Mouse (Mus musculus) lung, postnatal 0 days (tissue): ENCODE measurements around the gene Zic2. TPM values are rescaled to one million over a fixed set of nuclear protein-coding genes. Genes with fewer than 3 reads are reported as not detected.
"Not testable (repeated sequence)": the region's sequence is repeated elsewhere in the genome, so short reads cannot be mapped to it uniquely, and the experiment has no call there.

Source experiments
- ATAC-seq: fragments of 200-750 bp; cut with Nextera tagmentation; 2 replicates; pipeline ENCODE4 v1.8.0; 2017; ENCODE audit warnings: moderate library complexity
- DNase-seq: peaks from one replicate; pipeline ENCODE4 v3.0.0-alpha.2; 2016; ENCODE audit warnings: low spot score
- H3K27ac ChIP-seq: fragments of 300-500 bp; sonication (generic); 2 replicates; pipeline ENCODE4 v1.5.1; 2014; ENCODE audit warnings: antibody characterized with exemption, mild to moderate bottlenecking, low read length, mixed read lengths
- H3K27me3 ChIP-seq: fragments of 300-500 bp; sonication (generic); replicated peaks from 2 replicates; pipeline ENCODE4 v1.6.1; 2014; ENCODE audit warnings: low read length, mixed read lengths; ENCODE audit not compliant: insufficient read depth
- H3K36me3 ChIP-seq: fragments of 300-500 bp; sonication (generic); 2 replicates; pipeline ENCODE4 v1.6.1; 2014; ENCODE audit warnings: low read length, mixed read lengths; ENCODE audit not compliant: insufficient read depth
- H3K4me1 ChIP-seq: fragments of 300-500 bp; sonication (generic); 2 replicates; pipeline ENCODE4 v1.6.1; 2014; ENCODE audit warnings: antibody characterized with exemption, low read depth, low read length, mixed read lengths; ENCODE audit not compliant: insufficient read depth
- H3K4me2 ChIP-seq: fragments of 300-500 bp; sonication (generic); replicated peaks from 2 replicates; pipeline ENCODE4 v1.6.1; 2014; ENCODE audit warnings: low read depth, mild to moderate bottlenecking, low read length, moderate library complexity, mixed read lengths
- H3K4me3 ChIP-seq: fragments of 300-500 bp; sonication (generic); 2 replicates; pipeline ENCODE4 v1.5.1; 2014; ENCODE audit warnings: low read depth, low read length
- H3K9ac ChIP-seq: fragments of 300-500 bp; sonication (generic); replicated peaks from 2 replicates; pipeline ENCODE4 v1.6.1; 2014; ENCODE audit warnings: low read depth, mild to moderate bottlenecking
- H3K9me3 ChIP-seq: fragments of 300-500 bp; sonication (generic); 2 replicates; pipeline ENCODE4 v1.6.1; 2016; ENCODE audit warnings: low read length, mixed read lengths
- CTCF ChIP-seq: IDR thresholded peaks from 2 replicates; pipeline ENCODE4 v1.5.1; 2016; ENCODE audit warnings: antibody characterized with exemption, mild to moderate bottlenecking
- EP300 ChIP-seq: IDR thresholded peaks from 2 replicates; pipeline ENCODE4 v1.6.1; 2016; ENCODE audit warnings: antibody characterized with exemption, mild to moderate bottlenecking, control low read depth
- WGBS: fragments of 180-500 bp; shearing (Covaris S2); extraction: QIAGEN DNeasy Blood & Tissue Kit; methylation state at CpG from one replicate; pipeline ENCODE4 v1.1.7; 2014; 5-methylcytosine and 5-hydroxymethylcytosine counted together
- polyA plus RNA-seq: library from polyadenylated mRNA; unstranded; fragments of >200 nt; fragmentation: Nextera tagmentation; extraction: Ambion mirVana; gene quantifications from 2 replicates; pipeline ENCODE4 v1.2.1, GENCODE M21; 2015

The Zic2 gene
- polyA plus RNA-seq, 1 experiment from 2014 or later: 0.05 TPM

DNA sequence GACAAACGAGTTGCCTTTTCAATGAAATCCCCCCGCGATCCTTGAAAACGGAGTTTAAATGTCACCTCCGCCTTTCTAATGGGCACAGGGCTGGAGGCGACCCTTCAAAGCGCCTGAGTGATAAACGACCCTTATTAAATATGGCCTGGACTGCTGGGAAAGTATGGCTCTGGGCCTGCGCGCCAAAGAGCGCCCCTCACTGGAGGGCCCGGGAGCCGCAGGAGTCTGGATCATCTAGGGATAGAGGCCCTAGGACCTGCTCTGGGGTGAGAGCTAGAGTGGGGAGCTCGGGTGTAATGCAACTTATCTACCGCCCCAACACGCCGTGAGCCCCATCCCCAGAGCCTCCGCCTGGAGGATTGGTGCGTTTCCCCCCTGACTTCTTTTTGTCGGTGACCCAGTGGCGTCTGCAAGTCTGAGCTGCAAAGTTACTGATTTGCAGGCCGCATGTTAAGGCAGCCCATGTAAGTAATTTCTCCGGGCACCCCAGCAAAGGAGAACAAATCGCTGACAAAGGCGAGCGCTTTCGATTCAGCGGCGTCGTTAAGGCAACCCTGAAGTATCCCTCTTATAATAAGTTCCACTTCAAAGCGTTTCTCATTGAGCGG lies 21.7 kb upstream of the Zic2 start:
- Histone ChIP-seq H3K4me3 (peak overlapping the region; percentile 32), H3K9me3 (no peaks in the 10 kb centered on the region), H3K27ac (no peak overlapping the region), H3K9ac (no peak overlapping the region), H3K36me3 (no peaks in the 10 kb centered on the region), H3K4me2 (peak overlapping the region; percentile 44), H3K4me1 (no peaks in the 10 kb centered on the region), H3K27me3 (peaks cover 63% of the 10 kb centered on the region)
- peak; percentile 23; the same call in 1 of the 2 replicates for TF ChIP-seq CTCF
- TF ChIP-seq EP300: no peak
- ATAC-seq (peak; percentile 71), DNase-seq (peak; percentile 64)
- 5% methylated on average over 32 of the region's 32 CpGs for whole genome bisulfite sequencing

DNA sequence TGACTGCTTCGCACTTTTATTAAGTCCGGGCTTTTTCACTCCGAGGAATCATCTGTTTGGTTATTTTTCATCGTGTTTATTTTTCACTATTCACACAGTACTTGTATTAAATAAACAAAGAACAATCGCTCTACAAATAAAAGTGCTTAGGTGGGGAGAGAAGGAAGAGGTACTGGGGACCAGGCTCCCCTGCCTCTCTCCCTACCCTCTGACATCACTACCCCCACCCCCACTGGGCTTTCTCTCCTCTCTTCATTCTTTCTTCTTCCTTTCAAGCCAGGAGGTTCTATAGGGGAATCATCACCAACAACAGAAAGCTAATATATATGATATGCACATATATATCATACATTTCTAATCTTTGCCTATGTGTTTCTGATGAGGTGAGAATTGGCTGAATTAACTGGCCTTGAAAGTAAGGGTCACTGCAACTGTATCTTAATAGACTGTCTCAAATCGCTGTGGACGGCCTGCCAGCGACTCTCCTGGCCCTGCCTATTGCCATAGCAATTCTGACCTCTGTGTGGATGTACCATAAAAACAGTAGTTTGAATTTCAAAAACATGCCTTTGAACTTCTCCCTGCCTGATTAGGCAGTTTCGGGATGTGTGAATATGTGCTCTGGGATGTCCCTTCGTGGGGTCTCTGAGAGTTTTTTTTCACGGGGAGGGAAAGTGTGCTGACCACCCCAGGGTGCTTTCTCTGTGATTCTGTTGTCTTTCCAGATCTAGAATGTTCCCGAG lies 21.1 kb upstream of the Zic2 start:
- H3K4me3 ChIP-seq: peak overlapping the region; percentile 32
- 15% methylated on average over 12 of the region's 12 CpGs for WGBS
- no peak for DNase-seq
- H3K9me3 ChIP-seq: no peaks in the 10 kb centered on the region
- H3K4me1 ChIP-seq: no peaks in the 10 kb centered on the region
- no peak for TF ChIP-seq EP300
- TF ChIP-seq CTCF: no peak
- H3K36me3 ChIP-seq: no peaks in the 10 kb centered on the region
- ATAC-seq: no peak
- H3K4me2 ChIP-seq: peak overlapping the region; percentile 44
- H3K9ac ChIP-seq: no peak overlapping the region
- H3K27me3 ChIP-seq: peaks cover 63% of the 10 kb centered on the region
- H3K27ac ChIP-seq: no peak overlapping the region

DNA sequence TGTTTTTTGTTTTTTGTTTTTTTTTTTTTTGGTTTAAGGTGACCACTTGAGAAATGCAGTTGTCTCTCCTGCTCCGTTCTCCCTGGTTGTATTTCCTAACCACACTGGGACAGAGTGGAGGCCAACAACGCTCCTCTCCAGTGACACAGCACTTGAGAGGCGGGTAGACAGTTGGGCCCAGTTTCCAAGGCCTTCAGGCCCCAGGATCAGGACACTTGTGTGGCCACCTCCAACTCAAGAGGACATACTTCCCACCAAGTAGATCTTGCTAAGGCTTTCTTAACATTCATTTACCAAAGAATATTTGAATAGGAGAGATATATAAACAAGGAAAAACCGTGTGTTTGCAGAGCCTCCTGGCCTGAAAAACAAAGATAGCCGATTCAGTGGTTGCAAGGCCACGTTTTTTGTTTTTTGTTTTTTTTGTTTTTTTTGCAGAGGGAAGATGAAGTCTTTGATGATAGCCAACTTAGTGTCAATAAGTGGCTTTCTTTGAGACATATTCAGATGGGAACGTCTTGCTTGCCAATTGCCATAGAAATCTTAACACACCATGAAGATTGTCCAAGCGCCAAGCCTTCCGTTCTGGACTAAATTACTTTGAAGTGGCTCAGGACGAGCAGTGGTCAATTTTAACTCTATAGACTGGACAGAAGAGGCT lies 20.2 kb upstream of the Zic2 start:
- no peaks in the 10 kb centered on the region for H3K36me3 ChIP-seq
- no peaks in the 10 kb centered on the region for H3K9me3 ChIP-seq
- H3K4me1 ChIP-seq: no peaks in the 10 kb centered on the region
- no peak overlapping the region for H3K27ac ChIP-seq
- TF ChIP-seq CTCF: no peak
- TF ChIP-seq EP300: no peak
- H3K9ac ChIP-seq: no peak overlapping the region
- H3K27me3 ChIP-seq: peaks cover 60% of the 10 kb centered on the region
- H3K4me2 ChIP-seq: no peak overlapping the region
- WGBS: 65% methylated on average over 10 of the region's 10 CpGs
- ATAC-seq (no peak), DNase-seq (no peak)
- H3K4me3 ChIP-seq: no peak overlapping the region

DNA sequence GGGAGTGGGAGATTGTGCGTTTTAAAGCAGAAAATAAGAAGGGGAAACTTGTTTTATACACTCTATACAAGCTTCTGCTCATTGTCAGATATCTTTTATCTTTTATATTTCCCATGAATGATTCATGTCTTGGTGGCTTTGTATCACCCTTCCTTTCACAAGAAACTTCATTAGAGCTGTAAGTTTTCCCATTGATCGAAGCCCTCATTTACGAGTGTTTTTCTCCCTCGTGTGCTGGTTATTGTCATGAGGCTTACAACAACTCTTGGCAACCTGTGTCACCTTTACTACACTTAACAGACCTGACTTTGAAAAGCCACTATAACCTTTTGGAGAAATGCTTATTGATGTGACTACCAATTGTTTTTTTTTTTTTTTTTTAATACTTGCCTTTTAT lies 19.7 kb upstream of the Zic2 start:
- Histone ChIP-seq H3K36me3 (no peaks in the 10 kb centered on the region), H3K4me1 (no peaks in the 10 kb centered on the region), H3K27ac (no peak overlapping the region), H3K9me3 (no peaks in the 10 kb centered on the region), H3K4me3 (no peak overlapping the region), H3K27me3 (peaks cover 60% of the 10 kb centered on the region), H3K4me2 (no peak overlapping the region), H3K9ac (no peak overlapping the region)
- ATAC-seq: no peak
- no peak for DNase-seq
- 82% methylated on average over 4 of the region's 4 CpGs for WGBS
- TF ChIP-seq CTCF (no peak), EP300 (no peak)

DNA sequence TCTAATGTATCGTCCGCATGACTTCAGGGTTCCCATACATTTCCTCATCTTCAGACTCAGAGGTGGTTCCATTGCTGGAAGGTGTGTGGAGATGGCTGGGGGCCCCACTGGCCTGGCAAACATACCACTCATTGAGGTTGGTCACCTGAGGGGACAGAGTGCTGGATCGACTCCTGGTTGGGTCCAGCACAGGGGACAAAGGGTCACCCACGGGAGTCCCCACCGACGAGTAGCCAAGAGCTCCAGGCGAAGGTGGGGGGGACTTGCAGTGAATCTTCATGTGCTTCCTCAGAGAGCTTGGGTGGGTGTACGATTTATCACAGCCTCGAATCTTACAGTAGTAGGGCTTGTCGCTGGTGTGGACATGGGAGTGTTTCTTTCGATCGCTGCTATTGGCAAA lies 15.9 kb upstream of the Zic2 start:
- H3K4me2 ChIP-seq, H3K4me3 ChIP-seq, H3K27ac ChIP-seq, H3K9ac ChIP-seq, DNase-seq, H3K9me3 ChIP-seq, ATAC-seq, H3K36me3 ChIP-seq, H3K4me1 ChIP-seq: not testable (repeated sequence)
- H3K27me3 ChIP-seq: peaks cover 55% of the 10 kb centered on the region
- 80% methylated on average over 2 of the region's 12 CpGs for WGBS

DNA sequence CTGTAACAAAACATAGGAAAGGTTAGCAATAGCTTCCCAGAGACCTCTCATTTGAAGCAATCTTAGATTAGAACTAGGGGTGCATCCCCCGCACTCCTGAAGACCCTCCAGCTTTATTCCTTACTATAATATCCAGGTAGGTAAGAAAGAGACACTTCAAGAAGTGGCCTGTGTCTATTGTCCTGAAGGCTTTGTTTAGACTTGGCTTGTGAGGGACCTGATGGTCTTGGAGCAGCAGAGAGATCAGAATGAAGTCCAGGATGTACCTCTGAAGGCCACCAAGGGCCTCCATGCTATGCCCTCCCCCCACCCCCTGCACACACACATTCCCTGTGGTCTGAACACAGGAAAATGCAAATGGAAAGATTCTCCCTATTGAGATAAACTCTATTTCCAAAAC lies 15.5 kb upstream of the Zic2 start:
- ATAC-seq (no peak), DNase-seq (no peak)
- Histone ChIP-seq H3K4me1 (0 out of 2 replicates have a peak, but pooled peaks cover 5% of the 10 kb centered on the region), H3K9ac (no peak overlapping the region), H3K27ac (no peak overlapping the region), H3K36me3 (no peaks in the 10 kb centered on the region), H3K9me3 (no peaks in the 10 kb centered on the region), H3K4me3 (no peak overlapping the region), H3K27me3 (peaks cover 56% of the 10 kb centered on the region), H3K4me2 (no peak overlapping the region)
- TF ChIP-seq CTCF (no peak), EP300 (no peak)
- WGBS: 100% methylated on average over 1 of the region's 1 CpGs
